Mouse (Mus musculus) brown adipose tissue, adult 24 weeks (tissue): ENCODE data around the gene Pigx. TPM values are rescaled to one million over a fixed set of nuclear protein-coding genes. Genes with fewer than 3 reads are reported as not detected.

ENCODE experiments used
- polyA plus RNA-seq: library from polyadenylated mRNA; stranded (reverse); fragments of >200 nt; gene quantifications from 2 replicates; pipeline ENCODE4 v1.2.4, GENCODE M21; 2012; ENCODE audit not compliant: missing spikeins, insufficient read depth, insufficient read length

Gene Pigx
- polyA plus RNA-seq, 1 experiment: 38.3 TPM

Other genes with a start within 250 kb of the Pigx start
- gene Meltf, start 220.9 kb downstream of the Pigx start, polyA plus RNA-seq: not detected in 2 replicates
- gene Pigz, start 165.9 kb downstream of the Pigx start, polyA plus RNA-seq: 1.1 TPM in 1 of 2 replicates, not detected in the other
- 106 and 114 TPM in 2 replicates for gene 0610012G03Rik, start 151.2 kb downstream of the Pigx start, polyA plus RNA-seq
- gene Ncbp2, start 151.2 kb downstream of the Pigx start, polyA plus RNA-seq: 67.8 and 91.6 TPM in 2 replicates
- 8.1 and 10.8 TPM in 2 replicates for gene Senp5, start 96.5 kb downstream of the Pigx start, polyA plus RNA-seq
- gene Pak2, start 20.4 kb downstream of the Pigx start, polyA plus RNA-seq: 23.1 and 24.3 TPM in 2 replicates
- 13.5 and 14.1 TPM in 2 replicates for gene Cep19, start 60 bp upstream of the Pigx start, polyA plus RNA-seq
- 3.3 and 6.0 TPM in 2 replicates for gene Nrros, start 65.9 kb upstream of the Pigx start, polyA plus RNA-seq
- not detected in 2 replicates for gene Bex6, start 80.1 kb upstream of the Pigx start, polyA plus RNA-seq
- 6.5 and 7.8 TPM in 2 replicates for gene Fbxo45, start 147.4 kb upstream of the Pigx start, polyA plus RNA-seq
- gene Wdr53, start 147.5 kb upstream of the Pigx start, polyA plus RNA-seq: 13.5 and 14.7 TPM in 2 replicates
- 2.2 TPM in 1 of 2 replicates, not detected in the other for gene Smco1, start 171.7 kb upstream of the Pigx start, polyA plus RNA-seq
- gene Rnf168, start 177.7 kb upstream of the Pigx start, polyA plus RNA-seq: 7.3 and 8.4 TPM in 2 replicates
- 7.3 and 10.7 TPM in 2 replicates for gene Ubxn7, start 232.5 kb upstream of the Pigx start, polyA plus RNA-seq